Mouse (Mus musculus) cerebellum, adult 2 months (tissue): Measurements from ENCODE around the gene Cmas.

Experiments
- CTCF ChIP-seq: fragments of 200-500 bp; IDR thresholded peaks from 2 replicates; pipeline ENCODE4 v1.5.1; 2011; ENCODE audit warnings: low read depth, mild to moderate bottlenecking, control low read depth, low read length, moderate library complexity, borderline replicate concordance; ENCODE audit not compliant: insufficient read depth
- POLR2A ChIP-seq: fragments of 200-500 bp; IDR thresholded peaks from 2 replicates; pipeline ENCODE4 v1.6.1; 2011; ENCODE audit warnings: low read length, control low read depth, borderline replicate concordance; ENCODE audit not compliant: insufficient read depth

- TF ChIP-seq CTCF, result no peak
- no peak for TF ChIP-seq POLR2A
Observed at GRCm38 (mm10) chr6:142759633-142760032, 3.1 kb downstream of the Cmas start.
